Mouse (Mus musculus): ENCODE measurements around the gene Pla2g16. TPM values are rescaled to one million over a fixed set of nuclear protein-coding genes. Genes with fewer than 3 reads are reported as not detected.

Pla2g16 gene
- polyA plus RNA-seq, 1 experiment, result 64.5 TPM

DNA sequence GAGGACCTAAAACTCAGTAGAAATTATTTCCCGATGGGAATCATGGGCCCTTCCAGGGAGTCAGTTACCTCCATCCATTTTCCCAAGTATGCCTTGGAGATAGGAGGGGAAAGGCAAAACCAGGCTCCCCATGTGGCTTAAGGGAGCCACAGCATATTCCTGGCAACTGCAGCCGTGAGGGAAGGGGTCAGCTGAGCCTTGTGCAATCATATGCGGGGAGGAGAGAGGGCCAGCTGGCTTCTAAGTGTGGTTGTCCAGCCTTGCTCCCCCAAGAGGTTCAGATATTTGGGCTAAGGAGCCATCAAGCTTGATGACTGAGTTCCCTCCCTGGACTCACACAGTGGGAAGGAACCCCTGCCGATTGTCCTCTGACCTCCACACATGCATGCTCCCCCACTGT is 44.3 kb downstream of the Pla2g16 start:
- H3K4me2 ChIP-seq (ENCODE audit: low read depth), result no peak overlapping the region
- no peaks in the 10 kb centered on the region for H3K36me3 ChIP-seq (ENCODE audit: control insufficient read depth, insufficient read depth)
- no peaks in the 10 kb centered on the region for H3K79me2 ChIP-seq (ENCODE audit: control insufficient read depth, insufficient read depth)
- H3K4me3 ChIP-seq, result no peak overlapping the region
- H3K27me3 ChIP-seq (ENCODE audit: control insufficient read depth, insufficient read depth, insufficient read length), result no peaks in the 10 kb centered on the region
- no peak for TF ChIP-seq POLR2AphosphoS2 (IDR thresholded peaks at IDR 0.05; ENCODE audit: insufficient read length, low read depth)
- TF ChIP-seq CEBPB (IDR thresholded peaks at IDR 0.05; ENCODE audit: insufficient read depth, poor library complexity, severe bottlenecking), result no peak
- TF ChIP-seq TCF3 (IDR thresholded peaks at IDR 0.05; ENCODE audit: insufficient read length, low read depth), result peak; percentile 11
- no peak for TF ChIP-seq POLR2A (IDR thresholded peaks at IDR 0.05; ENCODE audit: insufficient read length, low read depth)
- TF ChIP-seq REST (IDR thresholded peaks at IDR 0.05; ENCODE audit: insufficient read depth, insufficient read length), result no peak
- no peak for TF ChIP-seq E2F4 (IDR thresholded peaks at IDR 0.05; ENCODE audit: insufficient read depth)
- no peak for TF ChIP-seq TCF12 (IDR thresholded peaks at IDR 0.05; ENCODE audit: insufficient read depth, poor library complexity, severe bottlenecking)
- no peak for TF ChIP-seq USF1 (IDR thresholded peaks at IDR 0.05; ENCODE audit: low read depth)
- TF ChIP-seq SRF (IDR thresholded peaks at IDR 0.05; ENCODE audit: control insufficient read depth, insufficient read length, low read depth), result no peak
- TF ChIP-seq MYOD1 (IDR thresholded peaks at IDR 0.05; ENCODE audit: control insufficient read depth in 1 of 3, insufficient read length in 2 of 3, low read depth in 2 of 3), result peak in 2 of 3 experiments; percentile 9 to 79
- peak in 1 of 3 experiments; percentile 71 for TF ChIP-seq MYOG (IDR thresholded peaks at IDR 0.05; ENCODE audit: control insufficient read depth in 1 of 3, insufficient read depth in 1 of 3, insufficient read length in 2 of 3, low read depth in 2 of 3)
- no peak for TF ChIP-seq MAX (IDR thresholded peaks at IDR 0.05; ENCODE audit: low read depth)
- no peak overlapping the region for H3ac ChIP-seq (ENCODE audit: control insufficient read depth, insufficient read length)

DNA sequence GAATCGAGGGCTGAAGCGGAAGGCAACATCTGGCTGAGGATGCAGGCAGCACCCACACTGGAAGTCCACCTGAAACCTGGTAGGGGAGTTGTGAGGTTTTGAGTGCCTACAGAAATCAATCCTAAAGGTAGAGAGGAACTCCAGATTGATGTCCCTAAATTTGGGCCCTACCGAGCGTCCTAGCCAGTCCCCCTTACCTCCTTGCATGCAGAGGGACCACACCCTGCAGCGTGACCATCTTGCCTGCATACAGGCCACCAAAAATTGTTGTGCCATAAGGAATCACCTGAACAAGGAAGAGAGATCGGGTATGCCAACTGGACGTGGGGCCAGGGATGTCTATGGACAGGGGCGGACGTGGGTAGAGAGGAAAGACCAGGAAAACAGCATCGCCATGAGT is 46.8 kb downstream of the Pla2g16 start:
- no peaks in the 10 kb centered on the region for H3K27me3 ChIP-seq (ENCODE audit: control insufficient read depth, insufficient read depth, insufficient read length)
- no peak overlapping the region for H3K4me3 ChIP-seq
- H3ac ChIP-seq (ENCODE audit: control insufficient read depth, insufficient read length), result no peak overlapping the region
- H3K4me2 ChIP-seq (ENCODE audit: low read depth), result no peak overlapping the region
- H3K36me3 ChIP-seq (ENCODE audit: control insufficient read depth, insufficient read depth), result no peaks in the 10 kb centered on the region
- H3K79me2 ChIP-seq (ENCODE audit: control insufficient read depth, insufficient read depth), result no peaks in the 10 kb centered on the region
- TF ChIP-seq USF1 (IDR thresholded peaks at IDR 0.05; ENCODE audit: low read depth) (no peak), TCF12 (IDR thresholded peaks at IDR 0.05; ENCODE audit: insufficient read depth, poor library complexity, severe bottlenecking) (no peak), SRF (IDR thresholded peaks at IDR 0.05; ENCODE audit: control insufficient read depth, insufficient read length, low read depth) (no peak), CEBPB (IDR thresholded peaks at IDR 0.05; ENCODE audit: insufficient read depth, poor library complexity, severe bottlenecking) (no peak), POLR2A (IDR thresholded peaks at IDR 0.05; ENCODE audit: insufficient read length, low read depth) (no peak), MAX (IDR thresholded peaks at IDR 0.05; ENCODE audit: low read depth) (no peak), E2F4 (IDR thresholded peaks at IDR 0.05; ENCODE audit: insufficient read depth) (no peak), MYOD1 (IDR thresholded peaks at IDR 0.05; ENCODE audit: control insufficient read depth in 1 of 3, insufficient read length in 2 of 3, low read depth in 2 of 3) (no peak), REST (IDR thresholded peaks at IDR 0.05; ENCODE audit: insufficient read depth, insufficient read length) (no peak)

DNA sequence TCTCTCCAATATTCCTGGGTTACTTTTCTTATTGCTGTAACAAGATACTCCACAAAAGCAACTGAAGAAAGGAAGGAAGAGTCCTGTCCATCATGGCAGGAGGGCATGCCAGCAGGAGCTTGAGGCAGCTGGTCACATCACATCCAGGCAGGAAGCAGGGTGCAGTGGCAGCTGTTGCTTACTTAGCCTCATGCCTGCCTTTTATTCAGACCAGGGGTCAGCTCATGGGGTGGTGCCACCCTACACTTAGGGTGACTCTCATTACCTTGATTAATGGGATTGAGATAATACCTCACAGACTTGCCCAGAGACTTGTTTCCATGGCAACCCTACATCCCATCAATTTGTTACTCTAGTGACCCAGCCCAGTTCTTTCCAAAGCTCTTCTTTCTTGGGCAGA is 47.8 kb downstream of the Pla2g16 start:
- TF ChIP-seq POLR2AphosphoS2 (IDR thresholded peaks at IDR 0.05; ENCODE audit: insufficient read length, low read depth) (no peak), TCF12 (IDR thresholded peaks at IDR 0.05; ENCODE audit: insufficient read depth, poor library complexity, severe bottlenecking) (no peak), MAX (IDR thresholded peaks at IDR 0.05; ENCODE audit: low read depth) (no peak), REST (IDR thresholded peaks at IDR 0.05; ENCODE audit: insufficient read depth, insufficient read length) (no peak), TCF3 (IDR thresholded peaks at IDR 0.05; ENCODE audit: insufficient read length, low read depth) (peak; percentile 65), CEBPB (IDR thresholded peaks at IDR 0.05; ENCODE audit: insufficient read depth, poor library complexity, severe bottlenecking) (no peak), E2F4 (IDR thresholded peaks at IDR 0.05; ENCODE audit: insufficient read depth) (no peak), USF1 (IDR thresholded peaks at IDR 0.05; ENCODE audit: low read depth) (no peak), MYOD1 (IDR thresholded peaks at IDR 0.05; ENCODE audit: control insufficient read depth in 1 of 3, insufficient read length in 2 of 3, low read depth in 2 of 3) (peak; percentile 51 to 98 (median 70)), MYOG (IDR thresholded peaks at IDR 0.05; ENCODE audit: control insufficient read depth in 1 of 3, insufficient read depth in 1 of 3, insufficient read length in 2 of 3, low read depth in 2 of 3) (peak; percentile 74 to 93 (median 77)), POLR2A (IDR thresholded peaks at IDR 0.05; ENCODE audit: insufficient read length, low read depth) (no peak), SRF (IDR thresholded peaks at IDR 0.05; ENCODE audit: control insufficient read depth, insufficient read length, low read depth) (no peak)
- no peak overlapping the region for H3K4me3 ChIP-seq
- no peak overlapping the region for H3K4me2 ChIP-seq (ENCODE audit: low read depth)
- H3ac ChIP-seq (ENCODE audit: control insufficient read depth, insufficient read length), result no peak overlapping the region
- no peaks in the 10 kb centered on the region for H3K36me3 ChIP-seq (ENCODE audit: control insufficient read depth, insufficient read depth)
- H3K79me2 ChIP-seq (ENCODE audit: control insufficient read depth, insufficient read depth), result no peaks in the 10 kb centered on the region
- H3K27me3 ChIP-seq (ENCODE audit: control insufficient read depth, insufficient read depth, insufficient read length), result no peaks in the 10 kb centered on the region

DNA sequence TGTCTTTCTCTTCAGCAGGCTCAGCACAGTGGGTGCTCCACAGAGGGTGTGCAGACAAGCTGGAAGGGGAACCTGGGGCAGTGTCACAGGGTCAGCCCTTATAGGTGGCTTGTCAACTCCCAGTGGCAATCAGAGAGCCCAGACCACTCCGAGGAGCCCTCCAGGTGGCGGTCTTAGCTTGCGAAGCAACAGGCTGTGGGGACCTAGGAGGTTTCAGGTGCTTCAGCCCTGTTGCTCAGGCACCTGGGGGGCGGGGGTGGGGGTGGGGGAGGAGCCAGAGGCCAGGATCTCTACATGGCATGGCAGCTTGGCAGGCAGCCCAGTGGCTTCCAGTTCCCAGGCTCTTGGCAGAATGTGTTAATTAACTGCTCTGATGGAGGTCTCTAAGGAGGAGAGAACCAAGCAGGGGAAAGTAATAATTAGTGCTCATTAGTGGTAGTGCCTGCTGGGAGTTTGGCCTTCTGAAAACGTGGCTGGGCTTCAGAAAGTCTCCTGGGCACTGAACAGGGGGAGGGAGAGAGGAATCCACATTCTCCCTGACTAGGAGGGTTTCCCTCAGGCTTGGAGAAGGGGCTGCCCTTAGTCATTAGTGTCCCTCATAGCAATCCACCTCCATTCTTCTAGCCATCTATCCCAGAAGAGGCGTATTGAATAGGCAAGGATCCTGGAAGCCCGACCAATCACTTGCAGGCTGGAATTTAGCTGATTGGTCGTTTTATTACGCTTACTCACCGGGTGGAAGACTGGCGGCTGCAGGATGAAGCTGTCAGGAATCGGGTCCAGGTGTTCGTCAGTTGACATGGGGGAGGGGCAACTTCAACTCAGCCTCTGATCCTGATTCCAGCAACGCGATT is 48.9 kb downstream of the Pla2g16 start:
- no peaks in the 10 kb centered on the region for H3K79me2 ChIP-seq (ENCODE audit: control insufficient read depth, insufficient read depth)
- peak overlapping the region; percentile 61 for H3K4me2 ChIP-seq (ENCODE audit: low read depth)
- H3K27me3 ChIP-seq (ENCODE audit: control insufficient read depth, insufficient read depth, insufficient read length), result no peaks in the 10 kb centered on the region
- TF ChIP-seq MYOD1 (IDR thresholded peaks at IDR 0.05; ENCODE audit: control insufficient read depth in 1 of 3, insufficient read length in 2 of 3, low read depth in 2 of 3) (peak in 1 of 3 experiments; percentile 21), TCF12 (IDR thresholded peaks at IDR 0.05; ENCODE audit: insufficient read depth, poor library complexity, severe bottlenecking) (no peak)
- no peak overlapping the region for H3ac ChIP-seq (ENCODE audit: control insufficient read depth, insufficient read length)
- no peaks in the 10 kb centered on the region for H3K36me3 ChIP-seq (ENCODE audit: control insufficient read depth, insufficient read depth)
- no peak overlapping the region for H3K4me3 ChIP-seq

All from myocyte (in vitro differentiated cells).